Mouse (Mus musculus) cerebellum, adult 11 months (tissue): ENCODE data around the gene Xab2.
"Not testable (repeated sequence)": the region's sequence is repeated elsewhere in the genome, so short reads cannot be mapped to it uniquely, and the experiment has no call there.

Experiments
- DNase-seq: peaks from one replicate; pipeline ENCODE4 v3.0.0; 2022

The Xab2 gene

DNA sequence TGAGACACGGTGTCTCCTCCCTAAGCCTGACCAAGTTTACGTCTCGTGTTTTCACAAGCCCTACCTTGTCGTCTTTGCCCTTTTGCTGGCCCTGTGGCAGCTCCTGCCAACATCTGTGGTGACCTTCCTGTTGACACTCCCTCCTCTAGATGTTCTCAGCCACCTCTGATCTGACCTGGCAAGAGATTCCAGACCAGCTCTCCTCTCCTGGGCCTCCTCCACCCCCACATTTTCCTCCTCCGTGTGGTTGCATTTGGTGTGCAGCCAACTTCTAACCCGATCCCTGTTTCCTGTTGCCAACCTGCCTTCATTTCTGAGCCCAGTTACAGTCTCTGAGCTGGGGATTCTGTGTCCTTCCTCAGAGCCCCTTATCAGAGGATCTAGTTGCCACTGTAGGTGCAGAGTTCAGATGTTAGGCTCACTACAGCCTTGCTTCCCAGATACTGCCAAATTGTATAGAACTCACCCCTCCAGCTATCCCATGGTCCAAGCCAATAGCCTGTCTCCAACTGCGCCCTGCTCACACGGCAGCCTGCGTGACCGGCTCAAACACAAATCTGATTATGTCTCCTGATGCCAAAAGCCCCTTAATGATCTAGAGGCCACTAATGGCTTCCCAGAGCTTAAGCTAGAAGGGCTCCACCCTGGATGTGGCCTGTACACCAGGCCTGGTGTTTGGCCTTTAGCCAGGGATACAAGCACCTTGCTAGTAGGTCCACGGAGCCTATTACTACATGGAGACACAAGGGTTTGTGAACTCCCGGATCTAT, 11.9 kb downstream of the Xab2 start:
- no peak for DNase-seq

GRCm38 (mm10) chr8:3607822-3608221, 13.3 kb downstream of the Xab2 start:
- DNase-seq = no peak

- DNase-seq = no peak
Measured at GRCm38 (mm10) chr8:3606593-3606992, 14.5 kb downstream of the Xab2 start.

GRCm38 (mm10) chr8:3603439-3603838, 17.7 kb downstream of the Xab2 start:
- no peak for DNase-seq

- no peak for DNase-seq
Measured at GRCm38 (mm10) chr8:3600401-3600800, 20.7 kb downstream of the Xab2 start.

DNA sequence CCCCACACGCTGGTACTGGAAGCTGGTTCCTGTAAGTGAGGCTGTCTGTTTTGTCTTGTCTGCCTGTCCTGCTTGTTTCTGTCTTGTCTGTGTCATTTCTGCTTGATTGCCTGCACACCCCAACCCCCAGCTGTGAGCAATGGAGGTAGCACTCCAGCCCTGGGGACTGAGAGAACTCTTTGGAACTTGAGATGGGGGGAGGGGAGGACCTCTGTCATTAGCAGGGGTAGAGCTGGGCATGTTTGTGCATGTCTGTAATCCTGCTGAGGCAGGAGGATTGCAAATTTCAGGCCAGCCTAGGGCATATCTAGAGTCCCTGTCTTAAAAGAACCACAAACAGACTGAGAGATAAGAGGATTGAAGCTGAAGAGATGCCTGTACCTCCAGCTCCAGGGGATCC, 21.9 kb downstream of the Xab2 start:
- no peak for DNase-seq

- DNase-seq = no peak
Measured at GRCm38 (mm10) chr8:3598054-3598453, 23.1 kb downstream of the Xab2 start.

GRCm38 (mm10) chr8:3594466-3594865, 26.6 kb downstream of the Xab2 start:
- DNase-seq = no peak

- no peak for DNase-seq
Measured at GRCm38 (mm10) chr8:3593470-3593869, 27.6 kb downstream of the Xab2 start.

DNA sequence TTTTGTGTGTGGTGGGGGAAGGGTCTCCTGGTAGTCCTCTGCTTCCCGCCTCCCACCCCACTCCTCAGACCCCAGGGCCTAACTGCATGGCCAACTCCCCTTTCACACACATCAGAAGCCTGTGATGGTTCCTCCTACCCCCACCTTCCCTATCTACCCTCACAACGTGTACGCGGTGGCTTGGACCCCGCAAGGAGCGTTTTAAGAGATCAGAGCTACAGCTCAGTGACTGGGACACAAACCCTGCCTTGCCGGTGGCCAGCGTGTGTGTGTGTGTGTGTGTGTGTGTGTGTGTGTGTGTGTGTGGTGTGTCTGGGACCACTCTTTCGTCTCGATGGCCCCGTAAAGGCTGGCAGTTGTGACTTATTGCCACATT, 32.9 kb downstream of the Xab2 start:
- no peak for DNase-seq

GRCm38 (mm10) chr8:3587391-3588257, 33.5 kb downstream of the Xab2 start:
- DNase-seq = peak; percentile 72

DNA sequence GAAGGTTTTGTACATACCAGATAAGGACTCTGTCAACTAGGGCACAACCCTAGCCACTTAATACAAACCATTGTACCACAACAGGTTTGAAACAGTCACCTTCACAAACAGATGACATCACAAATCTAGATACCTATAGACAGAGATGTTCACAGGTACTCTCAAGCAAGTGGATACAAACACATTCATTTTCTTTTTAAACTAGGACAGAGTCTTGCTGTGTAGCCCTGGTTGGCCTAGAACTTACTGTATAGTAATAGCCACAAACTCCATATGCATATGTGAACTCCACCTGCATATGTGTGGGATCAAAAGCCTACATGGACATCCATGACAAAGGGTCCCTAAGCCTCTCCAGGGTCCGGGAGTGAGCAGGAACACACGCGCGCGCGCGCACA, 34.1 kb downstream of the Xab2 start, which contains the start of gene Camsap3:
Camsap3 (plus strand) TSS at position 301 of the 398 bp plus-strand sequence.
- DNase-seq = no peak

- no peak for DNase-seq
Measured at GRCm38 (mm10) chr8:3586452-3586851, 34.7 kb downstream of the Xab2 start.

GRCm38 (mm10) chr8:3581961-3582360, 39.2 kb downstream of the Xab2 start:
- not testable (repeated sequence) for DNase-seq

- no peak for DNase-seq
Measured at GRCm38 (mm10) chr8:3579390-3580364, 41.4 kb downstream of the Xab2 start.

DNA sequence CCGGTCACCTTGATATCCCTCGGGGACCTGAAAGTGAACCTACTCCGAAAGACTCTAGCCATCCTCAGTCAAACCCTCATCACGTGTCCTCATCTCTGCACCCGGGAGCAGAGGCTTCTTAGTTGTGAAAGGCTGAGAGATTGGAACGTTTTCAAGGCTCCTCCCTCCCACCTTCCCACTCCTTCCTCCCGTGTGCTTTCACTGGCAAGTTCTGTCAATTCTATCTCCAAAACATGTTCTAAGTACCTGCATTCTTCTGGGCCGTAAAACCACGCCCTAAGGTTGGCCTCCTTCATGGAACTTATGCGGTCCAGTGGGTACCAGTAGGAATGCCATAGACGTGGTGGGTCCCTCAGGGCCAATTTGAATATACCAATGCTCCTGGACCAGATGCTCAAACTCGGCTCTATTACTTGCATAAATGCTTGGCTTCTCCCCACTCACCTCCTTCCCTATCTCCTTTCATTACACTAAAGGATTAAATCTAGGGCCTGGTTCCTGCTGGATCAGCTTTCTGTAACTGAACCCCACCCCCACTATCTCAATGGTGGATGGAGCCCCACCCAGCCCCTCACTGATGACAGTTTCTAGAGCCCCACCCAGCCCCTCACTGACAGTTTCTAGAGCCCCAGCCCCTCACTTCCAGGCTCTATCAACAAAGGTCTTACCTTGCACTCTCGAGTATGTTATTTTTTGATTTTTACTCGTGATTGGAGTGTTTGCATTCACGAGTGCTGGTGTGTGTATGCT, 44.7 kb downstream of the Xab2 start:
- no peak for DNase-seq

- DNase-seq = no peak
Measured at GRCm38 (mm10) chr8:3574546-3574945, 46.6 kb downstream of the Xab2 start.

DNA sequence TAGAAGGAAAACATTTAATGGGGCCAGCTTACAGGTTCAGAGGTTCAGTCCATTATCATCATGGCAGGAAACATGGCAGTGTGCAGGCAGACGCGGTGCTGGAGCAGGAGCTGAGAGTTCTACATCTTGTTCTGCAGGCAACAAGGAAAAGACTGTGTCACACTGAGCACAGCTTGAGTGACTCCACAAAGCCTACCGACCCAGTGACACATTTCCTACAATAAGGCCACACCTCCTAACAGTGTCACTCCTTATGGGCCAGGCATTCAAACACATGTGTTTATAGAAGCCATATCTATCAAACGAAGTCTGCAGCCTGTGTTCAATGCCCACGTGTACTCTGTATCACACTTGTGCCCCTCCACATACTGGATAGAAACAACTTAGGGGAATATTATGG, 51.3 kb downstream of the Xab2 start:
- no peak for DNase-seq

- DNase-seq = no peak
Measured at GRCm38 (mm10) chr8:3568378-3568777, 52.7 kb downstream of the Xab2 start.

DNA sequence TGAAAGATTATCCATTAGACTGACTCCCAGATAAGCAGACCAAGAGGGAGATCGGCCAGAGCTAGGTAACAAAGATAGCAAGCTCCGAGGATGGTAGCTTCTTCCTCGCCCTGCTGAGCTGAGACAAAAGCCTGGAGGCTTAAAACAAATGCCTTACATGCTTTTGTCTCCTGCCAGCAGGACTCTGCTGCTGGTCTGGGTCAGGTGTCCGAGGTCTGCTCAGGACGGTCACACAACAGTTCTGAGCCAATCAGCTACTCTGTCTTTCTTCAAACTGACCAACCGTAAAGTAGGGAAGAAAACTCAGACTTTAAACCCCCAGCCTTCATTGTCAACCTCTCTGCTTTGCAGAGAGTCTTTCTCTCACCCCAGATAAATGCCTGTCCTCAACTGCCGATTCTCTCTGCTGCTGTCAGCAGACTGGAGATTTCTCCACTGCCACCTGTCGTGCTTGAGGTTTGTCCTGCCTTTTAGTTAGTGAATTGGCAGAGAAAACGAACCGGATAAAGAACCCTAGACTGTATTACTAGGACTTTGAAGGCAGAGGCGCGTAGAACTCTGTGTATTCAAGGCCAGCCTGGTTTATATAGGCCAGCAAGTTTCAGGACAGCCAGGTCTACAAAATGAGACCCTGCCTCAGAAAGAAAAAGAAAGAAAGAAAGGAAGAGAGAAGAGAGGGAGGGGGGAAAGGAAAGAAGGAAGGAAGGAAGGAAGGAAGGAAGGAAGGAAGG, 53.3 kb downstream of the Xab2 start, which contains the start of gene C330021F23Rik:
C330021F23Rik (plus strand) TSS at position 350 of the 731 bp plus-strand sequence.
- DNase-seq = no peak
